Mouse (Mus musculus): ENCODE results near the gene Selenow. TPM values are rescaled to one million over a fixed set of nuclear protein-coding genes. Genes with fewer than 3 reads are reported as not detected.

Selenow gene
- polyA plus RNA-seq, 1 experiment from 2014 or later = 1,615 TPM

GRCm38 (mm10) chr7:15901366-15902048, 20.7 kb downstream of the Selenow start:
- H3K4me3 ChIP-seq (replicated peaks; ENCODE audit: low read length) = no peak overlapping the region
- ATAC-seq (ENCODE audit: low FRiP score) (no peak), DNase-seq (ENCODE audit: low spot score) (no peak)
- H3K4me2 ChIP-seq (replicated peaks) = no peak overlapping the region
- no peak overlapping the region for H3K27ac ChIP-seq
- H3K27me3 ChIP-seq (ENCODE audit: control insufficient read depth, insufficient read depth, low read length) = no peaks in the 10 kb centered on the region
- H3K36me3 ChIP-seq (replicated peaks; ENCODE audit: control insufficient read depth, insufficient read depth) = no peaks in the 10 kb centered on the region
- no peaks in the 10 kb centered on the region for H3K9me3 ChIP-seq (ENCODE audit: control insufficient read depth, low read length)
- no peak overlapping the region for H3K9ac ChIP-seq
- H3K4me1 ChIP-seq (replicated peaks; ENCODE audit: control insufficient read depth, insufficient read depth, low read length) = no peaks in the 10 kb centered on the region
- WGBS = 80% methylated on average over 9 of the region's 9 CpGs

- no peak overlapping the region for H3K27ac ChIP-seq
- H3K4me1 ChIP-seq (replicated peaks; ENCODE audit: control insufficient read depth, insufficient read depth, low read length) = no peaks in the 10 kb centered on the region
- no peak for DNase-seq (ENCODE audit: low spot score)
- 83% methylated on average over 1 of the region's 1 CpGs for WGBS
- H3K36me3 ChIP-seq (replicated peaks; ENCODE audit: control insufficient read depth, insufficient read depth) = no peaks in the 10 kb centered on the region
- H3K27me3 ChIP-seq (ENCODE audit: control insufficient read depth, insufficient read depth, low read length) = no peaks in the 10 kb centered on the region
- H3K9me3 ChIP-seq (ENCODE audit: control insufficient read depth, low read length) = no peaks in the 10 kb centered on the region
- H3K4me3 ChIP-seq (replicated peaks; ENCODE audit: low read length) = no peak overlapping the region
- H3K4me2 ChIP-seq (replicated peaks) = no peak overlapping the region
- no peak overlapping the region for H3K9ac ChIP-seq
- no peak for ATAC-seq (ENCODE audit: low FRiP score)
Observed at GRCm38 (mm10) chr7:15894251-15894650, 28.0 kb downstream of the Selenow start.

GRCm38 (mm10) chr7:15884127-15884526, 38.1 kb downstream of the Selenow start:
- H3K4me2 ChIP-seq (replicated peaks) = no peak overlapping the region
- no peak overlapping the region for H3K27ac ChIP-seq
- H3K4me1 ChIP-seq (replicated peaks; ENCODE audit: control insufficient read depth, insufficient read depth, low read length) = no peaks in the 10 kb centered on the region
- no peak for DNase-seq (ENCODE audit: low spot score)
- no peak overlapping the region for H3K4me3 ChIP-seq (replicated peaks; ENCODE audit: low read length)
- H3K9me3 ChIP-seq (ENCODE audit: control insufficient read depth, low read length) = no peaks in the 10 kb centered on the region
- H3K9ac ChIP-seq = no peak overlapping the region
- 93% methylated on average over 2 of the region's 2 CpGs for WGBS
- H3K27me3 ChIP-seq (ENCODE audit: control insufficient read depth, insufficient read depth, low read length) = no peaks in the 10 kb centered on the region
- no peaks in the 10 kb centered on the region for H3K36me3 ChIP-seq (replicated peaks; ENCODE audit: control insufficient read depth, insufficient read depth)
- ATAC-seq (ENCODE audit: low FRiP score) = no peak

- ATAC-seq (ENCODE audit: low FRiP score) (no peak), DNase-seq (ENCODE audit: low spot score) (no peak)
- no peak within 1 kb of the TSS for H3K4me2 ChIP-seq (replicated peaks)
- no peaks in the 10 kb centered on the region for H3K27me3 ChIP-seq (ENCODE audit: control insufficient read depth, insufficient read depth, low read length)
- no peak within 1 kb of the TSS for H3K27ac ChIP-seq
- H3K4me3 ChIP-seq (replicated peaks; ENCODE audit: low read length) = no peak within 1 kb of the TSS
- no peak within 1 kb of the TSS for H3K9ac ChIP-seq
- H3K36me3 ChIP-seq (replicated peaks; ENCODE audit: control insufficient read depth, insufficient read depth) = no peaks in the 10 kb centered on the region
- no peaks in the 10 kb centered on the region for H3K4me1 ChIP-seq (replicated peaks; ENCODE audit: control insufficient read depth, insufficient read depth, low read length)
- 94% methylated on average over 2 of the region's 2 CpGs for WGBS
- no peaks in the 10 kb centered on the region for H3K9me3 ChIP-seq (ENCODE audit: control insufficient read depth, low read length)
Observed at GRCm38 (mm10) chr7:15882317-15882716, 39.9 kb downstream of the Selenow start, which contains the start of gene Crxos. Gene Crxos (plus strand): TSS chr7:15882617.

- no peak overlapping the region for H3K4me3 ChIP-seq (replicated peaks; ENCODE audit: low read length)
- H3K9ac ChIP-seq = no peak overlapping the region
- H3K9me3 ChIP-seq (ENCODE audit: control insufficient read depth, low read length) = no peaks in the 10 kb centered on the region
- no peaks in the 10 kb centered on the region for H3K36me3 ChIP-seq (replicated peaks; ENCODE audit: control insufficient read depth, insufficient read depth)
- H3K27ac ChIP-seq = no peak overlapping the region
- WGBS = 63% methylated on average over 3 of the region's 3 CpGs
- DNase-seq (ENCODE audit: low spot score) (no peak), ATAC-seq (ENCODE audit: low FRiP score) (no peak)
- no peaks in the 10 kb centered on the region for H3K27me3 ChIP-seq (ENCODE audit: control insufficient read depth, insufficient read depth, low read length)
- H3K4me1 ChIP-seq (replicated peaks; ENCODE audit: control insufficient read depth, insufficient read depth, low read length) = no peaks in the 10 kb centered on the region
- H3K4me2 ChIP-seq (replicated peaks) = no peak overlapping the region
Observed at GRCm38 (mm10) chr7:15881831-15882230, 40.4 kb downstream of the Selenow start.

- no peak for ATAC-seq (ENCODE audit: low FRiP score)
- DNase-seq (ENCODE audit: low spot score) = no peak
- H3K27me3 ChIP-seq (ENCODE audit: control insufficient read depth, insufficient read depth, low read length) = no peaks in the 10 kb centered on the region
- H3K9ac ChIP-seq = no peak overlapping the region
- H3K27ac ChIP-seq = no peak overlapping the region
- H3K4me2 ChIP-seq (replicated peaks) = no peak overlapping the region
- no peaks in the 10 kb centered on the region for H3K36me3 ChIP-seq (replicated peaks; ENCODE audit: control insufficient read depth, insufficient read depth)
- H3K9me3 ChIP-seq (ENCODE audit: control insufficient read depth, low read length) = no peaks in the 10 kb centered on the region
- 8% methylated on average over 7 of the region's 7 CpGs for WGBS
- no peaks in the 10 kb centered on the region for H3K4me1 ChIP-seq (replicated peaks; ENCODE audit: control insufficient read depth, insufficient read depth, low read length)
- H3K4me3 ChIP-seq (replicated peaks; ENCODE audit: low read length) = no peak overlapping the region
Observed at GRCm38 (mm10) chr7:15881388-15881787, 40.8 kb downstream of the Selenow start.

GRCm38 (mm10) chr7:15879756-15880155, 42.4 kb downstream of the Selenow start, which contains the start of gene Crx:
Gene Crx (minus strand): TSS chr7:15879968.
- Histone ChIP-seq H3K9me3 (ENCODE audit: control insufficient read depth, low read length) (no peaks in the 10 kb centered on the region), H3K9ac (no peak within 1 kb of the TSS), H3K4me1 (replicated peaks; ENCODE audit: control insufficient read depth, insufficient read depth, low read length) (no peaks in the 10 kb centered on the region), H3K4me3 (replicated peaks; ENCODE audit: low read length) (no peak within 1 kb of the TSS), H3K36me3 (replicated peaks; ENCODE audit: control insufficient read depth, insufficient read depth) (no peaks in the 10 kb centered on the region), H3K4me2 (replicated peaks) (no peak within 1 kb of the TSS), H3K27me3 (ENCODE audit: control insufficient read depth, insufficient read depth, low read length) (no peaks in the 10 kb centered on the region), H3K27ac (no peak within 1 kb of the TSS)
- ATAC-seq (ENCODE audit: low FRiP score) (no peak), DNase-seq (ENCODE audit: low spot score) (no peak)
- 42% methylated on average over 4 of the region's 4 CpGs for WGBS

Other genes starting within 250 kb of the Selenow start
- gene Obox5, start 172.3 kb downstream of the Selenow start, polyA plus RNA-seq (2014; fragmentation: Nextera tagmentation; extraction: Ambion mirVana) = not detected in 2 replicates
- gene Obox6, start 82.7 kb downstream of the Selenow start, polyA plus RNA-seq (2014; fragmentation: Nextera tagmentation; extraction: Ambion mirVana) = not detected in 2 replicates
- gene Crx, start 42.4 kb downstream of the Selenow start, polyA plus RNA-seq (2014; fragmentation: Nextera tagmentation; extraction: Ambion mirVana) = not detected in 2 replicates
- 0.41 TPM in 1 of 2 replicates, not detected in the other for gene Crxos, start 39.8 kb downstream of the Selenow start, polyA plus RNA-seq (2014; fragmentation: Nextera tagmentation; extraction: Ambion mirVana)
- gene Nop53, start 23.7 kb upstream of the Selenow start, polyA plus RNA-seq (2014; fragmentation: Nextera tagmentation; extraction: Ambion mirVana) = 113 and 114 TPM in 2 replicates
- 5.6 and 6.6 TPM in 2 replicates for gene Ehd2, start 45.2 kb upstream of the Selenow start, polyA plus RNA-seq (2014; fragmentation: Nextera tagmentation; extraction: Ambion mirVana)
- gene Bicra, start 125.5 kb upstream of the Selenow start, polyA plus RNA-seq (2014; fragmentation: Nextera tagmentation; extraction: Ambion mirVana) = 7.9 and 8.8 TPM in 2 replicates
- gene Zfp541, start 139.4 kb upstream of the Selenow start, polyA plus RNA-seq (2014; fragmentation: Nextera tagmentation; extraction: Ambion mirVana) = 0.16 TPM in 2 replicates
- gene Napa, start 176.1 kb upstream of the Selenow start, polyA plus RNA-seq (2014; fragmentation: Nextera tagmentation; extraction: Ambion mirVana) = 202 and 214 TPM in 2 replicates
- gene Kptn, start 197.5 kb upstream of the Selenow start, polyA plus RNA-seq (2014; fragmentation: Nextera tagmentation; extraction: Ambion mirVana) = 34.8 and 37.1 TPM in 2 replicates
- gene Slc8a2, start 207.4 kb upstream of the Selenow start, polyA plus RNA-seq (2014; fragmentation: Nextera tagmentation; extraction: Ambion mirVana) = 0.95 and 1.4 TPM in 2 replicates

All from hindbrain, embryonic 14.5 days (tissue).